Mouse (Mus musculus) thymus, postnatal 36 days (tissue): ENCODE data around the gene Lrpprc.

ENCODE experiments used
- DNase-seq, 2 experiments: peaks; one replicate each; pipeline ENCODE4 v3.0.0; 2022; ENCODE audit warnings: mixed read lengths in 2 of 2

The Lrpprc gene

DNA sequence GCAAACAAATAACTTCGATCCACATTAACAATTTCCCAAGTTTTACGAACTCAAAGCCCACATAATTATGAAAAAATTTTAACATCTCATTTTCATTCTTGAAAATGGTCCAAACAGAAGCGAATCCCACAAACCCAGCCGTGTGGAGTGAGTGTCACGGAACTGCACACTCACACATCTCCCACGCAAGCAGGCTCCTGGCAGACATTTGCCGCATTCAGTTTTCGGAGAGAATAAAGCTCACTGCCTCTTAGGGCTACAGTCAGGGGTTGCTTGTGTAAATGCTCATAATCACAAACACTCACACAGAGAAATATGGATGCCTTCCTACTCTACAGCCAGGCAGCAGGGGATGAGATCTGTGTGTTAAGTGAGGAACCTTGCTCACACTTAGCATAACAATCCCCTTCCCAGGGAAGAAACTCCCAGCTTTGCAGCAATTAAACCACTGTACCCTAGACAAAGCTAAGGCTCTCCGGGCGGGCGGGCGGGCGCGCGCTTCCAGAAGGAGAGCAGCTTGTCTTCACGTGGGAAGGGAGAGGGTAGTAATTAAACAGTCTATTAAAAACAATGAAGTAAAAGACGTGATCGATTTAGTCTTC lies 76.9 kb downstream of the Lrpprc start:
- DNase-seq, result no peak

DNA sequence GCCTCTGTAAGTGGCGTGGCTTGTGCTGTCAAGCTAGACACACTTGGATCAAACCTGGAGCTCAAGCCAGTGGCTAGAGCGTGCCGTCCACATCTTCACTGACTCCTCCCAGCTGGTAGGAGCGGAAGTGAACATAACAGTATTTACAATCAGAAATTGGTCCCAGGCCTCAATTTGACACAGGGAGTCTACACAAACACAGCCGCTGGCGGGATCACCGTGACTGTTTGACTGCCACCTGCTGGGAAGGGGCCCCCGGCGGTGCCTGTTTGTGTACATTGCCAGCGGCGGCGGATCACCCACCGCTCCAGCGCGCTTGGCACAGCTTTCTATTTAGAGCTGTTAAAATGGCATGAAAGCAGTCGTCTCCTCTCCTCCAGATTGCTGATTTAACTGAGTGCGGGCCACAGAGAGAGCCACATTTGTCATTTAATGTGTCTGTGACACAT lies 81.2 kb downstream of the Lrpprc start:
- DNase-seq, result no peak

DNA sequence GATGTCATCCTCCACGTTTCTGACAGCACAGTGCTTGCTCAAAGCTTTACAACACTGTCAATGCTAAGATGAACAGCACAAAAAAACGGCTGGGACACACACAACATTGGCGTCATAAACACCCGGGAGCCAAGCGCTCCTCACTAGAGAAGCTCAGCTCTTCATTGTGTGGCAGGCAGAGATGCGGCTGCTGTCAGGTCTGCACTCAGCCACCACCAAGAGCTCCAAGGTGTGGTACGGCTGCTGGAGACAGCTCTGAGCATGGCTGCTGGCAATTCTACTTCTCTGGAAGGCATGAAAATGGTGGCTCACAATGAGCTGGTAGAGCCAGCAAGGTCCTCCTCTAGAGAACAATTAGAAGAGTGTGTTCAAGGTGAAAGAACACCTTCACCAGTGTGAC lies 81.8 kb downstream of the Lrpprc start:
- no peak for DNase-seq

DNA sequence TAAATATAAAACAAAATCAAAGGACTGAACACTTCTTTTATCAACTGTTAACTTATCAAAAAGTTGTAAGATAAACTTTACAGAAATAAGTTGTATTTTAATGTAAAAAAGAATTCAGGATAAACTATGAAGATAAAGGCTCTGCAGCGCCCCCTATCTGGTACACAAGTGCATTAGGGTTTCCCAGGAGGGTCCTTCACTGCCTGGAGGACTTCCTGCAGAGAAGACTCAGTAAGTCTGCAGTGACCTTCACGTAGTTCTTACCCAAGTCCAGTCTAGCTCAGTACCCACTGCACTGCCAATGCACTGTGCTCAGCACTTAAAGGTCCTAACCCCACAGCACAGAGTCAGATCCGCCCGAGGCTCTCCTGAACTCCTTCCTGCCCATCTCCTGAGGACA lies 83.2 kb downstream of the Lrpprc start:
- DNase-seq, result no peak

DNA sequence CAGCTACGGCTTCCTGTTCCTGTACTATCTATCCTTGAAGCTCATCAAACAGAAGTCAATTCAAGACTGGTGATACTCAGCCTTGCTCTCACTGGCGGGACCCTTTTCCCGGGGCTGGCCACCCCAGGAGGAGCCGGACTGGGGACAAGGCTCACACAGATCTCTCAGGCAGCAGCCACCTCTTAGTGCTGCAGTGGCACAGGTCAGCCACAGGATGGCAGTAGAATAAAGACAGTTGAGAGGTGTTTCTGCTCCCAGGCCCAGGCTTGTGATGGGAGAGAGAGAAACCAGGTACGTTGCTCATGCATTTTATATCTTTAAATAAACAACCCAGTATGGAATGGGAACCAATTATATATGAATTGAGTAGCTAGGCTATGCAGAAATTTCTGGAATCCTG lies 91.9 kb downstream of the Lrpprc start:
- peak; percentile 19 to 35 for DNase-seq

DNA sequence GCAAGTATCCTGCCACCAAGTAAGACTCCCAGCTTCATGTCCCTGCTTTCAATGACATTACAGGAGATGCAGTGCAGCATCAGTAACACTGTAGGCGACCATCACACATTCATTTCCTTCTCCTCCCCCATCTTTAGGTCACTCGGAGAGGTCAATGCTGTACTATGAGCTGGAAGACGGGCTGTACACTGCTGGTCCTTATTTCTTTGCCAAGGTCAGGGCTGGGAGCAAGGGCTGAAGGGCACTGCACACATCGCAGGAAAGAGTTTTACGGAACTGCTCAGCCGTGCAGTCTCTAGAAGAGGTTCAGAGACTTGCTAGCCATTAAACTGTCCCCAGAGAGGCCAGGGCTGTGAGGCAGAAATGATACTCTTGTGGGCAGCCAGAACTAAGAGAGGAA lies 94.1 kb downstream of the Lrpprc start:
- no peak for DNase-seq

DNA sequence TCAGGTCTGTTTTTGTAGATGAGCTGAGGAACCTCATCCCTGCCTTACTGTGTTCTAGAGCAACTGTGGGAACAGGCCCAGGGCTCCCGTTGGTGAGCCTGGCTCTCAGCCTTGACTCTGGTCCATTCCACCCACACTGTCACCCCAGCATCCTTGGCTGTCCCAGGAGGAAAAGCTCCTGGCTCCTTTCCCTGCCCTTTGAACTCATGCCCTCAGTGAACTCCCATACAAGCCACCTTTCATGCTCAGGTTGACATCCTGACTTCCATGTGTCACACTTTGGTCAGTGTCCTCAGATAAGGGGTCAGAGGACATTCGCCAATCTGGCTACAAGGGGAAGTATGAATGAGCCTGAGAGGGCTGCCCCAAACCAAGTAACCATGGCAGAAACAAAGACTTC lies 96.8 kb downstream of the Lrpprc start:
- DNase-seq, result no peak

DNA sequence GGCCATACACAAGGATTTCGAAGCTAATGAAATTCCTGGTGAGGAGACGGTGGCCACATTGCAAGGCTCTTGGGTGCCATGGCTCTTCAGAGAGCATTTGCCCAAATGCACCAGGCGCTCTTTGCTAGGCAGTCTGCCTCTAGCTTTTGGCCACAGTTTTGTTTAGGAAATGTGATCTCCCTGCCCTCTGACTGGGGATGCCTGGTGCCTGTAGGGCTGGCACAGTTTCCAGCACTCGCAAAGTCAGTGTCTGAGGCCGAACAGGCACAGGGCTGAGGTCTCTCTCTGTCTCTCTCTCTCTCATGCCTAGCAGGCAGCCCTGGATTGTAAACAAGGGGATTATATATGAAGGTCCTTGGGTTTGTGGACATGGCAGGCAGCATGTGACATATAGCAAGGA lies 100.5 kb downstream of the Lrpprc start:
- DNase-seq, result no peak

DNA sequence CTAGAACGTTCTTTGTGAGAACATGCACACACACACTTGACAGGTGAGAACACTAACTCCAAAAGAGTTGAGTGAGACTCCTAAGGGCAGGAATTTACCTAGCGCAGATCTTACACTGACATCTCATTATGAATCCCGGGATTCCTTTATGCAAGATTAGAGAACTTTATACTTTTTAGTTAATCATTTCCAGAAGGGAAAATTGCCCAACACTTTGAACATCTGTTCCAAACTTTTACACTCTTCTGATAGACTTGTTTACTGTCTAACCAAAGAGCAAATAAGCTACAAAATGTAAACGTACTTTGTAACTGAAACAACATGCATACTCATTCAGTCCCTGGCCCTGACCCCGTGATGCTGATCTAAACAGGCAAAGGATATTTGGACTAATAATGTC lies 101.3 kb downstream of the Lrpprc start:
- no peak for DNase-seq

DNA sequence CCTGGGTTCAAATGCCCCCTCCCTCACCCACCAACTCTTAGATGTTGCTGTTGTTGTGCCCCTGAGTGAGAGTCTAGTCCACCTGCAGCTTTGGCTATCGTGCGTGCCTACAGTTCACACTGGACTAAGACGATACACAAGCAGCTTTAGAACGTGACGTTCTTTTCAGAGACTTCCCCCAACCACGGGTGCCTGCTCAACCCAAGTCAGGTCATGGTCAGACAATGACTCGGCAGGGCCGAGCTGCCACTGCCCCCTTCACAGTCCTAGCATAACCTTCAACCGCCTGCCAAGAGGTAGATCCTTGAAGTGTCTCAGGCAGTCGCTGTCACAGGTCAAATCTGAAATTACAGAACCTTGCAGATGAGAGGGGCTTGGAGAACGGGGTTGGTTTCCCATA lies 101.8 kb downstream of the Lrpprc start:
- DNase-seq, result no peak

DNA sequence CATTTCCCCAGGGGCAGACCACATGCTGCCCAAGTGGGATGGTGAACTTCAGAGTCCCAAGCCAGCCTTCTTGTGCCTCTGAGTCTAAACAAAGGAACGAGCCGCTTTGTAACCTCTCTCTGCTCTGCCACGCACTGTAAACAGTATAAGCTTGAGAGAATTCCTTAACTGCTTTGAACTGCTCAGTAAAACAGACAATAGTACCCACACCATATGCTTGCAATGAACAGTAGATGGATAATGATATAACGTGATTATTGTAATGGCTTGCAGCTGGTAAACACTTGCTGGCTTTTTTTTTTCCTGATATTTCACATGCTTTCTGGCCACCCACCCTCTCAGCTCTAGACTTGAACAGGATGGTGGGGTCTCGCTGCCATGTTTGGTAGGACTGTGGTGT lies 102.6 kb downstream of the Lrpprc start:
- DNase-seq, result no peak

DNA sequence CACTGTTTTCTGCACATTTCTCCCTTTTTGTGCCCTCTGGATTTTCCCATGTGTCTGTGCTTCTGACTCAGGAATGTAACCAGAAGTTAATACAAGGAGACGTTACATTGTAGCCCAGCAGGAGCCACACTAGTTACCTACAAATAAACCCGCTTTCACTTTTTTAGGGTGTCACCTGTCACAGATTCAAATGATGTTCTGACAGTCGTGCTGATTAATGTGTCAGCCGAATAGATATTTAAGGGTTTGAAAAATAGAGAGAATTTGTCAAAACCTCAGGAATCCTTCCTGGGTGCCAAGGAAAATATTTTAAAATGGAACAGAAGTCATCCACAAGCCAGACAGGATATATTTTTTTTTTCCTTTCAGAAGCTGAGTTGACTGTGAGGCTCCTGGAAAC lies 105.3 kb downstream of the Lrpprc start:
- no peak for DNase-seq

DNA sequence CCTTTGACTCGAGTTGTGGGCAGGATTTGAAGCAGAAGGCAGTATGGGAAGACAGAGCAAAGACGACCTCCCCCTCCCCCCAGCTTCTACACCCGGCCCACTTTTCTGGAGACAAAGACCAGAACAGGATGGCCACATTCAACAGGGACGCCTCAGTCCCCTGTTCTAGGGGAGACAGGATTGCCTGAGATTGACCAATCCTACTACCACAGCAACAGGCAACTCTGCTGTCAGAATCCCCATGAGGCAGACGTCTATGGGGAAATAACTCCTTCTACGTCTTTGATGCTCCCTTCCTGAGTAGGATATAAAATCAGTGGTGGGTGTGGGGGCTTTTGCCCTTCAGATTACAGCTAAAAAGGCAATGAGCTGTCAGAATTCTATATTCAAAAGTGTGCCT lies 106.3 kb downstream of the Lrpprc start:
- DNase-seq, result no peak

DNA sequence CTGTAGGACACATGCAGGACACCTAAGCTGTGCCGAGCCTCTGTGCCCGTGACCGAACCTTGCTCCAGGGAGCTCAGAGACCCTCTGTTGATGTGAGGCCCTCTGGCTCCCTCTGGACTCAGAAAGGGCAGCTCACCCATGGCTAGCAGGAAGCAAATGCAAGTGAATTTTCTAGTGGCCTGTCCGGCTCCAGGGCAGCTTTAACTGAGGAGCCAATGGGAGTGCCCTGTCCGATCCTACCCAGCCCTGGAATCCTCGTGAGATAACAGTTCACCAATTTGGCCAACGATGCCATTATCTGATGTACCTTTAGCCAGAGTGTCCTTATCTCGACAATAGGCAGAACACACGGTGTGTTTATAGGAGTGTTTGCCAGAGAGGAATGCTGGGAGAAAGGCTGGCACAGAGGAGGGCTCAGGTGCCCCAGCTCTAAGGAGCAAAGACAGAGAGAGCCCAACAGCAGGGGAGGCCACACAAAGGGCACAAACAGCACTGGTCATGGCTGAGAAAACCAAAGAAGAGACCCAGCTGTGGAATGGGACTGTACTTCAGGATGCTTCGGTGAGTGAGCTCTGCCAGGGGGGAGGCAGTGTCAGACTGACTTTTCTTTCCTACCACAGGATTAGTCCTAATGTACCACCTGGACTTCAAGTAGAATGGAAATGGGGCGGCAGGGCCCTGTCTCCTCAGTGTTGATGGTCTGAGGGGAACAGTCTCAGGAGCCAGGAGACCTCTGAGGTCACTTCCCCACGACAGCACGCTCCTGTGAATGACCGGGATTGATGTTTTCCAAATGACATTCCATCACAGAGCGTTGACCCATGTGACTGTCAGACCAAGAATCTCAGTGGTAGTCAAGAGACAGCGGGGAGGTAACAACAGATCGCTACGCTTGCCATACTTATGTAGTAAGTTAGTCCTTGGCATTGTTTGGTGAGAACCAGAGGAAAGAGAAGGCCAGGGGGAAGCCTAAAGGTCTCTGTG lies 107.6 kb downstream of the Lrpprc start, which contains the start of gene Abcg5:
Abcg5 (minus strand) TSS at position 278 of the 984 bp plus-strand sequence.
- no peak for DNase-seq

DNA sequence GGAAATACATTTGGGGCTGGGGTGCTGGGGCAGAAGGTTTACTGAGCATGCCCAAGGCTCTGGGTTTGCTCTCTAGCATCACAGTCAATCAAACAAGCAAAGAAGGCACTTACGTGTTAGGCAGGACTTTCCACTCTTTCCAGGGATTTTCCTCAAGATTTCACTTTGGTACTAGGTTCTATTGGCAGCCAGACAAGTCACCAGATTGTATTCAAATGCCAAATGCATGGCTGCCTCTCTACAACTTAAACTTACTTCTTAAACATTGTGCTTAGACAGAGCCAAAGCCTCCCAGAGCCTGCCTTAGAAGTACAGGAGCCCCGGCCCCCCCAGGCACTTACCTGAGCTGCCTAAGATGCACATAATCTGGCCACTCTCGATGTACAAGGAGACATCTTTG lies 108.9 kb downstream of the Lrpprc start:
- DNase-seq, result no peak

DNA sequence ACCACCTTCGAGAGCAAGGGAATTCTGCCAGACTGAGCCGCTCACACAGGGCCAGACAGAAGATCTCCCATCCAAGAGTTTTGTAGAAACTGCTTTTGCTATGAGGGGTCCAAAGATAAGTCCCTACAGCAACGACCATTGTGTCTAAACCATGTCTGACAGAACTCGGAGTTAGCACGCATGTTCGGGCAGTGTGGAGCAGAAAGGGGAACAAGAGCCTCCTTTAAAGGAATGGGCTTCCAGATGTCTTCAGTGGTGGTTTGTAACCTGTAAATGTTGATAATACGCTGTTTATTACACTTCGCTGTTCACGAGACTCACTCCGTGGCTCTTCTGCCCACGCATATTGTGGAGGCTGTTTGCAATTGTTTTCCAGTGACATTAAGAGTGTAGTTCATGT lies 113.0 kb downstream of the Lrpprc start:
- DNase-seq, result no peak

DNA sequence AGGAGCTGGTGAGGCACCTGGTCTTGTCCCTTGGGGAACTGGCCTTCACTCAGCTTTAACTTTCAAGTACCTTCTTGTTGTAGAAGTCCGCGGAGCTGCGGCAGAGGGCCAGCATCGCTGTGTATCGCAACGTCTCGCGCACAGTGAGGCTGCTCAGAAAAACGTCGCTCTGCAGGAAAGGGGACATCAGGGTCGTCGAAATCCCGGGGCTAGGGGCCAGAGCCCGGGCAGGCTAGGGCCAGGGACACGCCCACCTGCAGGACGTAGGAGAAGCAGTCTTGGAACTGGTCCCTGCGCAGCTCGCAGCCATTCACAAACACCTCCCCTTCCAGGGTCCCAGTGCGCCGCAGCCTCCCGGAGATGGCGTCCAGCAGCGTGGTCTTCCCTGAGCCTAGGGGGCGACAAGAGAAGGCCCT lies 114.6 kb downstream of the Lrpprc start, which contains the start of gene Abcg8:
Abcg8 (plus strand) TSS at position 352 of the 416 bp plus-strand sequence.
- DNase-seq, result no peak

DNA sequence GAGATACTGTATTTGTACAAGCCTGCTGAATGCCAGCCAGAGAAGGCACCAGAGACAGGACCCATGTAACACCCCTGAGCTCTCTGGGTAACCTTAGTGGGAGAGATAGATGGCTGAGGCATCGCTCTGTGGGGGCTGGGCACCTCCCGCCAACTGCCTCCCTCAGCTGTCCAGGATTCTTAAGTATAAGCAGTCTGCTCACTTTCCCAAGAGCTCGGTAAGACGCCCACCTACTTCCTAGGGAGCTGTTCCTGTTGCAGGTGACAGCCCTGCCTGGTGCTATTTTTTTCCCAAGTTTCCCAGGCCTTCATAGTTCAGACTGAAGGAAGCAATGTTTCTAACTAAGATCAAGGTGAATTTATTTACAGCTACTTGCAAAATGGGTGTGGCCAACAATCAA lies 115.4 kb downstream of the Lrpprc start:
- DNase-seq, result no peak

DNA sequence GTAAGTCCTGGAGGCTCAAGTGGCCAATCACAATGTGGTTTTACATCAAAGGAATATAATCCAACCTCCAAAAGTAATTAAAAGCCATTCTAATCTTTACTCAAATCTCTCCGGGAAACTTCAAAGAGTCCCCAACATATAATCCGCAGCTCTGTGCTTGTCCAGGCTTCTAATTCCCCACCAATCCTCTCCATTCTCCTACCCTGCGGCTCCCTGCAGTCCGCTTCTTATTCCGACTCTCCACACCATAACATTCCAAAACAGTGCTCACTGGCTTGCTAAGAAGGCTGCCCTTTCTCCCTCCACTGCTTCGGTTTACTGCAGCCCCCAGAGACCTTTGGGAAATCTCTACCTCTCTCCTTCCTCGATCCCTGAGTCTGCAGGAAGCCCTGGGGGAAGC lies 116.5 kb downstream of the Lrpprc start:
- no peak for DNase-seq

DNA sequence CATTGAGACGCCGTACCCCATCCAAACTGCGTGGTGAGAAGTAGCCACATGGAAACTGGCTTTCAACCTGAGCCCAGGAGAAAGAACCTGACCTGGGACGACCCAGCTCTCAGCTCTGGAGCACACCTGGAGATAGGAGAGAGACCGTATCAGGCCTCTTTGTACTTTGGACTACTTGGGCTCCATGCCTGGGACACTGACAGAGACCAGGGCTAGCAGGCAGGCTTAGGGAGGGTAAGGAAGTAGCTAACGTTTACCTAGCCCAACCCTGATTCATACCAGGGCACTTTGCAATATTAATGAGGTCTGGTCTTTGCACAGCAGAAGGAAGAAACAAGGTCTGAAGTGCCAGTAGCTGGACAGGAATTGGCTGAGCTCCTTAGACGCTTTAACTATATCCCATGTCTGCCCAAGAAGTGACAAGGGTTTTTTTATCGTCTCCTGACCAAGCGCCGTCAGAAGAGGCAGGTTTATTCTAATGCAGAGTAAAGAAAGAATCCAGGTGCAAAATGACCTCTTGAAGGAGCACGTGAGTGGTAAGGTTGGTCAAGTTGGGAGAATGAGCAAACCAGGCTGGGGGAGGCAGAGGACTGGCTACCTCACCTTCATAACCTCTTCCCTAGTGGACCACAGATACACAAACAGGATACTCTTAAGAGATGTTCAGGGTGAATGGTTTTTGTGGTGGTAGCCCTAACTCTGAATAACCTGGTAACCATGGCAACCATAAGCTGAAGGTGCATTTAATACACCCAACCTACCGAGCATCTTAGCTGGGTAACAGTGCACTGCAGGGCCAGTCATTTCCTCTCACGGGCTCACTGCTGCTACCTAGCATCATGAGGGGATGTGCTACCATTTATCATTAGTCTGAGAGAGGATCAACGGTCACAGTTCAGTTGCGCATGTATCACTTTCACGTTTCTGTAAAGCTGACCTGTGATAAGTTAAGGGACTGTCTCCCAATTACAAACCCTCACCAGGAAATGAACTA lies 117.9 kb downstream of the Lrpprc start:
- no peak for DNase-seq

DNA sequence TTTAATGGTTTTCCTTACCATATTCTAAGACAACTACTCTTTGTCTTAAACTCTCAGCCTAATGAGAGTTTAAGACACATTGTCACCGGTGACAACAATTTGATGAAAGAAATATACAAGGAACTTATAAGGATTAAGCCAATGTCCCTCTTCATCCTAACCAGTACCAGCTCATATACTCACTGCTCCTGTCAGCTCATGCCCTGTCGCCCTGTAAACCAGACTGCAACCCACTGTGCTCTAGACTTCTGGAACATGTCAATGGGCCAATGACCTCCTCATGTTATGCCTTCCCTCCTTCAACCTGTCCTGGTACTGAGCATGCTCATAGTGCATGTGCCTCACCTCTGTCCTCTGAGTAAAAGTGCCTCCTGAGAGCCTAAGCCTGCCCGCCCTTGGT lies 122.7 kb downstream of the Lrpprc start:
- DNase-seq, result no peak

DNA sequence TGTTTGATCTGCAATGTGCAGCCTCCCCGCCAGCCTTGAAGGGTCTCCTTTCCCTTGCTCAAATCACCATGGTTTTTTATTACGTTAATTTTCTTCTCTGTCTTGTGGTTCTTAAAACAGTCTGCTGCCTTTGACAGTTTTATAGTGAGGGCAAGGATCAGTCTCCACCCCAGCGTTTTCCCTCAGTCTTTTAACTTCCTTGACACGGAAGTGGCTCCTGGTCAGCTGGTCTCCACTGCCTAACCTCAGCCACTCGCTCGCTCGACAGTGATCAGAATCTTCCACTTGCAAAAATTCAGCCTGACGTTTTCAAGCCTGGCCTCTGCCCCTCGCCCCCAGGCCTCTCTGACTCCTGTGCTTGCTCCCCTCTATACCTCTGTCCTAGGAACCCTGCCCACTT lies 124.9 kb downstream of the Lrpprc start:
- DNase-seq, result no peak

DNA sequence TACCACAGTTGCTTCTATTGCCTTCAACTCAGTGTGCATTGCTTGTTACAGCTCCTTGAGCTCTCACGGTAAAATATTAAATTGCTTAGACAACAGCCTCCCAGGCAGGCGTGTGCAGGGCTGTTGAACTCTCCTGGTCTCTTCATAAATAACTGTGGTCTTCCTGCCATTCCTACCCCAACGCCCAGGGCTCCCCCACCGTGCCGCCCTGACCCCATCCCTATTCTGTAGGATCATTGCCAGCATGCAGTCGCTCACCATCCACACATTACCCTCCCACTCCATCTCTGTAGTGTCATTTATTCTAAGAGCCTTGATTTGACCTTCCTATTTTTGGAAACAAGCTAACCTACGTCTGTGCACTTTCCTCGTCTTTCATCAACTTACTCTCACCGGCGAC lies 125.5 kb downstream of the Lrpprc start:
- no peak for DNase-seq
